Mouse (Mus musculus): ENCODE data around the gene Supt6.

GRCm38 (mm10) chr11:78189234-78190040, 56.4 kb downstream of the Supt6 start:
- TF ChIP-seq CTCF (IDR thresholded peaks at IDR 0.05; ENCODE audit: control insufficient read depth, insufficient read depth, low read length) = no peak
- no peak for TF ChIP-seq POLR2A (IDR thresholded peaks at IDR 0.05; ENCODE audit: borderline replicate concordance, control insufficient read depth, low read depth, low read length)
